Mouse (Mus musculus) cortical plate, adult 2 months (tissue): ENCODE results near the gene Lipt2.

Experiments used
- CTCF ChIP-seq: fragments of 200-500 bp; IDR thresholded peaks from 2 replicates; pipeline ENCODE4 v1.5.1; 2011; ENCODE audit warnings: mild to moderate bottlenecking, control low read depth, low read length; ENCODE audit not compliant: insufficient read depth; ENCODE audit errors: extremely low read depth
- POLR2A ChIP-seq: fragments of 200-500 bp; IDR thresholded peaks from 2 replicates; pipeline ENCODE4 v1.6.1; 2011; ENCODE audit warnings: mild to moderate bottlenecking, low read length, control low read depth; ENCODE audit not compliant: insufficient read depth; ENCODE audit errors: extremely low read depth

GRCm38 (mm10) chr7:100206144-100206543 is 47.1 kb downstream of the Lipt2 start:
- no peak for TF ChIP-seq CTCF
- no peak for TF ChIP-seq POLR2A
